Comparison of ENCODE assay signal across 12 mouse cellular contexts in genomic region chr10:95722203-95722611, GRCm38 (mm10). TPM values are rescaled to one million over a fixed set of nuclear protein-coding genes. Genes with fewer than 3 reads are reported as not detected.
DNase-seq lines count a peak whose midpoint lies in the region; ATAC-seq lines count a peak whose summit lies in the region.
"Had no signal": no experiment of that assay in that cellular context is flagged by ENCODE, and none has a peak within 500 bp of the region (broad histone marks: within the 10 kb centered on the region; RNA-seq: fewer than 3 reads in every experiment).

No protein-coding gene starts in this region.

- H3K27me3 ChIP-seq in limb, embryonic 10.5 days (ENCODE audit: low read depth, poor library complexity, severe bottlenecking), result no peaks in the 10 kb centered on the region

- DNase-seq in spleen, adult 12 weeks (ENCODE audit: low spot score), result peak; percentile 4
- no peak for DNase-seq in spleen, postnatal 14 days (ENCODE audit: low spot score in 2 of 2)
- DNase-seq in limb, embryonic 10.5 days (ENCODE audit: low spot score), result no peak
- peak; percentile 21 to 24 for DNase-seq in spleen, postnatal 36 days (ENCODE audit: low spot score in 2 of 2)
- no peak for DNase-seq in left cerebral cortex, adult 18-20 months (ENCODE audit: low spot score in 2 of 2)
- no peak for DNase-seq in cerebellum, postnatal 14 days
- DNase-seq in layer of hippocampus, postnatal 36 days, result no peak
- DNase-seq: lung, postnatal 10 days had no signal

- peak; percentile 36; the same call in 1 of the 2 replicates for ATAC-seq in erythroid progenitor cell, adult 5-6 weeks (replicated peaks; ENCODE audit: low FRiP score, poor library complexity, severe bottlenecking)

- H3K9me3 ChIP-seq in limb, embryonic 10.5 days (replicated peaks), result no peaks in the 10 kb centered on the region

- H3K4me1 ChIP-seq in limb, embryonic 10.5 days, result peaks cover 25% of the 10 kb centered on the region

- peak overlapping the region; percentile 30; the same call in 1 of the 2 replicates for H3K27ac ChIP-seq in limb, embryonic 10.5 days

- 41% methylated on average over 10 of the region's 10 CpGs for WGBS in limb, embryonic 10.5 days

- no peak overlapping the region for H3K4me3 ChIP-seq in limb, embryonic 10.5 days
- H3K4me3 ChIP-seq: myocyte had no signal

- no peaks in the 10 kb centered on the region for H3K36me3 ChIP-seq in limb, embryonic 10.5 days

RNA-seq across cellular contexts. Expression of gene Anapc15-ps, which starts 49.0 kb away (rescaled TPM):
- not detected in 2 replicates for total RNA-seq in erythroid progenitor cell, adult 5-6 weeks (2015; ENCODE audit: low replicate concordance)
- total RNA-seq in erythroid progenitor cell, adult 5-6 weeks (2017; ENCODE audit: low replicate concordance), result not detected in 2 replicates
- not detected in 2 replicates for polyA plus RNA-seq in limb, embryonic 10.5 days (2016; fragmentation: Nextera tagmentation; extraction: Ambion mirVana)
- not detected for total RNA-seq in left cerebral cortex, adult 18-20 months (2021)
- total RNA-seq in layer of hippocampus, postnatal 36 days (2021), result not detected
- total RNA-seq: ES-E14; left cerebral cortex, postnatal 14 days had no signal

Comparison
In these comparisons a context has a peak if more than half of its experiments do, and no peak if none do; other contexts are left out.
1. DNase-seq: peak in spleen, adult 12 weeks (single experiment) and spleen, postnatal 36 days (2 of 2); none in spleen, postnatal 14 days (0 of 2), limb, embryonic 10.5 days (single experiment), left cerebral cortex, adult 18-20 months (0 of 2), cerebellum, postnatal 14 days (0 of 2) and layer of hippocampus, postnatal 36 days (0 of 2).